Mouse (Mus musculus) liver, embryonic 18 days (tissue): ENCODE results near the gene Ints6l. TPM values are rescaled to one million over a fixed set of nuclear protein-coding genes. Genes with fewer than 3 reads are reported as not detected.

Experiments used
- polyA plus RNA-seq: library from polyadenylated mRNA; depleted of rRNA; stranded (reverse); fragments of >200 nt; gene quantifications from 2 replicates; pipeline ENCODE4 v1.2.3, GENCODE M21; 2012; rRNA removed

Gene Ints6l
- polyA plus RNA-seq, result 47.0 and 53.6 TPM in 2 replicates

GRCm38 (mm10) chrX:56454671-56455371, at the start of gene Ints6l:
Gene Ints6l, plus strand, starts transcription at chrX:56454857.

GRCm38 (mm10) chrX:56447524-56448015, 7.1 kb upstream of the Ints6l start, which contains the start of gene Gm2174:
Gene Gm2174, plus strand, starts transcription at chrX:56447965.

GRCm38 (mm10) chrX:56524442-56524841, 69.8 kb downstream of the Ints6l start, which contains the start of gene Gm10477:
Gene Gm10477, plus strand, starts transcription at chrX:56524742.

GRCm38 (mm10) chrX:56549506-56549905, 94.8 kb downstream of the Ints6l start, which contains the start of gene Gm648:
Gene Gm648, minus strand, starts transcription at chrX:56549606.

Other genes with a start within 250 kb of the Ints6l start
- not detected in 2 replicates for gene Gm773, start 242.0 kb upstream of the Ints6l start, polyA plus RNA-seq
- gene Zfp449, start 108.5 kb upstream of the Ints6l start, polyA plus RNA-seq, result 0.61 and 0.66 TPM in 2 replicates
- gene Smim10l2a, start 80.3 kb upstream of the Ints6l start, polyA plus RNA-seq, result 0.29 and 0.34 TPM in 2 replicates
- gene Gm2174, start 6.9 kb upstream of the Ints6l start, polyA plus RNA-seq, result not detected in 2 replicates
- gene Gm10477, start 69.9 kb downstream of the Ints6l start, polyA plus RNA-seq, result not detected in 2 replicates
- not detected in 2 replicates for gene Gm648, start 94.7 kb downstream of the Ints6l start, polyA plus RNA-seq
- gene Mmgt1, start 143.2 kb downstream of the Ints6l start, polyA plus RNA-seq, result 4.3 and 4.4 TPM in 2 replicates
- 3.2 and 3.6 TPM in 2 replicates for gene Slc9a6, start 154.9 kb downstream of the Ints6l start, polyA plus RNA-seq